Comparison of ENCODE assay signal across 8 mouse cellular contexts in genomic region chr2:32606161-32607142, GRCm38 (mm10). TPM values are rescaled to one million over a fixed set of nuclear protein-coding genes. Genes with fewer than 3 reads are reported as not detected.
DNase-seq lines count a peak whose midpoint lies in the region; ATAC-seq and TF ChIP-seq lines count a peak whose summit lies in the region.

No protein-coding gene starts in this region.

- ATAC-seq in erythroid progenitor cell, adult 5-6 weeks (replicated peaks; ENCODE audit: low FRiP score, poor library complexity, severe bottlenecking): peak; percentile 75
- peak; percentile 63 for ATAC-seq in heart, embryonic 16.5 days (replicated peaks; ENCODE audit: extremely low read depth, insufficient read depth, low FRiP score)
- peak; percentile 31 for ATAC-seq in neutrophil, adult 5-6 weeks (ENCODE audit: extremely low read depth, insufficient number of reproducible peaks, low FRiP score, poor library complexity, severe bottlenecking)

- H3K9me3 ChIP-seq in ES-E14 (ENCODE audit: control insufficient read depth, insufficient read depth, low read depth, low read length): no peaks in the 10 kb centered on the region
- no peaks in the 10 kb centered on the region for H3K9me3 ChIP-seq in heart, embryonic 16.5 days (replicated peaks; ENCODE audit: control insufficient read depth, low read length)

- peaks cover 6 to 18% of the 10 kb centered on the region in 2 experiments; a peak in 3 of 4 replicates for H3K4me1 ChIP-seq in ES-E14 (ENCODE audit: control insufficient read depth in 2 of 2, insufficient read depth in 2 of 2, low read length in 2 of 2, poor library complexity in 1 of 2)
- H3K4me1 ChIP-seq in heart, embryonic 16.5 days (ENCODE audit: control insufficient read depth, insufficient read depth, low read length): peaks cover 50% of the 10 kb centered on the region
- H3K4me1 ChIP-seq in lung, adult 2 months (ENCODE audit: control insufficient read depth, insufficient read depth, low read length): peaks cover 17% of the 10 kb centered on the region

- no peaks in the 10 kb centered on the region for H3K36me3 ChIP-seq in ES-E14 (ENCODE audit: control insufficient read depth, insufficient read depth, low read length, poor library complexity, severe bottlenecking)
- H3K36me3 ChIP-seq in heart, embryonic 16.5 days (ENCODE audit: control insufficient read depth, insufficient read depth): no peaks in the 10 kb centered on the region

- H3K4me3 ChIP-seq in ES-E14 (ENCODE audit: insufficient read depth in 1 of 2, low read depth in 1 of 2, low read length in 2 of 2, poor library complexity in 1 of 2, severe bottlenecking in 1 of 2): peak overlapping the region; percentile 84 to 95
- peak overlapping the region; percentile 80 for H3K4me3 ChIP-seq in heart, embryonic 16.5 days (ENCODE audit: low read length)
- H3K4me3 ChIP-seq in lung, adult 2 months (replicated peaks; ENCODE audit: extremely low read depth, low read depth, low read length): peak overlapping the region; percentile 62

- peak overlapping the region; percentile 82 for H3K9ac ChIP-seq in ES-E14 (ENCODE audit: insufficient read depth, low read depth, low read length, poor library complexity, severe bottlenecking)
- peak overlapping the region; percentile 88 for H3K9ac ChIP-seq in heart, embryonic 16.5 days (ENCODE audit: low read length)

- H3K27ac ChIP-seq in ES-E14 (ENCODE audit: insufficient read depth, low read depth, low read length, poor library complexity, severe bottlenecking): no peak overlapping the region; the same call in 1 of the 2 replicates
- H3K27ac ChIP-seq in heart, embryonic 16.5 days (ENCODE audit: low read length): peak overlapping the region; percentile 64

- H3K27me3 ChIP-seq in heart, embryonic 16.5 days (ENCODE audit: control insufficient read depth, insufficient read depth, low read length): no peaks in the 10 kb centered on the region

- peak; percentile 80 for DNase-seq in ES-E14 (ENCODE audit: low read depth, low spot score)
- peak; percentile 75 for DNase-seq in c-Kit-negative CD71-positive TER-119-positive erythroid progenitor cells, embryonic 14.5 days (ENCODE audit: low read depth, low spot score)
- DNase-seq in kidney, postnatal 25 days: peak; percentile 82 to 88
- peak; percentile 80 for DNase-seq in lung, adult 2 months
- DNase-seq in thymus, postnatal 0 days (ENCODE audit: low spot score): peak; percentile 76

- peak; percentile 30; the same call in 1 of the 2 replicates for TF ChIP-seq CTCF in lung, adult 2 months (IDR thresholded peaks at IDR 0.05; ENCODE audit: insufficient read depth, low read length)

- TF ChIP-seq POLR2A in lung, adult 2 months (IDR thresholded peaks at IDR 0.05; ENCODE audit: borderline replicate concordance, extremely low read depth, low read depth, low read length): no peak

- 14% methylated on average over 47 of the region's 55 CpGs for WGBS in heart, embryonic 16.5 days
- 13% methylated on average over 55 of the region's 55 CpGs for WGBS in lung, adult 2 months

- in situ Hi-C loops in ES-E14 (cut with MboI; ENCODE audit: low sequenced_read_pairs in 2 of 2, unreplicated experiment in 2 of 2): no loop called here

- peak overlapping the region; percentile 92 for H3K4me2 ChIP-seq in heart, embryonic 16.5 days (ENCODE audit: low read depth, low read length)

TF ChIP-seq in ES-E14, 5 proteins besides CTCF, POLR2A, EP300 and RAD21:
- TF ChIP-seq HCFC1 (IDR thresholded peaks at IDR 0.05; ENCODE audit: borderline replicate concordance, insufficient read depth, low read length): 0 out of 2 replicates have a peak, but pooled peaks have one; percentile 60
- TF ChIP-seq MAFK (IDR thresholded peaks at IDR 0.05; ENCODE audit: insufficient read depth, low read depth, low read length): no peak
- no peak for TF ChIP-seq CHD2 (IDR thresholded peaks at IDR 0.05; ENCODE audit: low read depth, low read length)

RNA-seq across cellular contexts. Expression of gene St6galnac6, which starts 6.9 kb away (rescaled TPM):
- 18.0 and 27.2 TPM in 2 replicates for total RNA-seq in ES-E14 (2012; rRNA removed)
- not detected in 2 replicates for total RNA-seq in erythroid progenitor cell, adult 5-6 weeks (2015; ENCODE audit: low replicate concordance)
- 0.64 and 3.9 TPM in 2 replicates for total RNA-seq in erythroid progenitor cell, adult 5-6 weeks (2017; ENCODE audit: low replicate concordance)
- polyA plus RNA-seq in heart, embryonic 16.5 days (2015; fragmentation: Nextera tagmentation; extraction: Ambion mirVana): 33.4 and 34.1 TPM in 2 replicates
- polyA plus RNA-seq in lung, adult 2 months (2012; rRNA removed): 59.0 and 59.8 TPM in 2 replicates
- total RNA-seq in neutrophil, adult 5-6 weeks (2017): 4.7 and 5.4 TPM in 2 replicates
- polyA plus RNA-seq in thymus, postnatal 0 days (2015; fragmentation: Nextera tagmentation; extraction: Ambion mirVana): 5.5 and 5.7 TPM in 2 replicates

RNA-seq across cellular contexts. Expression of gene Ak1, which starts 15.1 kb away (rescaled TPM):
- total RNA-seq in ES-E14 (2012; rRNA removed): 77.4 and 90.8 TPM in 2 replicates
- total RNA-seq in erythroid progenitor cell, adult 5-6 weeks (2015; ENCODE audit: low replicate concordance): 0.84 TPM in 1 of 2 replicates, not detected in the other
- not detected in 2 replicates for total RNA-seq in erythroid progenitor cell, adult 5-6 weeks (2017; ENCODE audit: low replicate concordance)
- polyA plus RNA-seq in heart, embryonic 16.5 days (2015; fragmentation: Nextera tagmentation; extraction: Ambion mirVana): 470 and 488 TPM in 2 replicates
- 27.6 and 65.9 TPM in 2 replicates for polyA plus RNA-seq in lung, adult 2 months (2012; rRNA removed)
- not detected in 2 replicates for total RNA-seq in neutrophil, adult 5-6 weeks (2017)
- polyA plus RNA-seq in thymus, postnatal 0 days (2015; fragmentation: Nextera tagmentation; extraction: Ambion mirVana): 2.0 and 2.4 TPM in 2 replicates

RNA-seq across cellular contexts. Expression of gene St6galnac4, which starts 19.6 kb away (rescaled TPM):
- 9.4 and 14.8 TPM in 2 replicates for total RNA-seq in ES-E14 (2012; rRNA removed)
- 2.9 and 3.8 TPM in 2 replicates for total RNA-seq in erythroid progenitor cell, adult 5-6 weeks (2015; ENCODE audit: low replicate concordance)
- total RNA-seq in erythroid progenitor cell, adult 5-6 weeks (2017; ENCODE audit: low replicate concordance): 2.3 and 2.4 TPM in 2 replicates
- polyA plus RNA-seq in heart, embryonic 16.5 days (2015; fragmentation: Nextera tagmentation; extraction: Ambion mirVana): 40.6 and 40.7 TPM in 2 replicates
- 39.5 and 40.4 TPM in 2 replicates for polyA plus RNA-seq in lung, adult 2 months (2012; rRNA removed)
- 13.6 and 16.9 TPM in 2 replicates for total RNA-seq in neutrophil, adult 5-6 weeks (2017)
- polyA plus RNA-seq in thymus, postnatal 0 days (2015; fragmentation: Nextera tagmentation; extraction: Ambion mirVana): 24.3 and 25.3 TPM in 2 replicates

RNA-seq across cellular contexts. Expression of gene 9430097D07Rik, which starts 31.0 kb away (rescaled TPM):
- 0.37 and 0.71 TPM in 2 replicates for total RNA-seq in ES-E14 (2012; rRNA removed)
- not detected in 2 replicates for total RNA-seq in erythroid progenitor cell, adult 5-6 weeks (2015; ENCODE audit: low replicate concordance)
- total RNA-seq in erythroid progenitor cell, adult 5-6 weeks (2017; ENCODE audit: low replicate concordance): 0.90 TPM in 1 of 2 replicates, not detected in the other
- not detected in 2 replicates for polyA plus RNA-seq in heart, embryonic 16.5 days (2015; fragmentation: Nextera tagmentation; extraction: Ambion mirVana)
- not detected in 2 replicates for polyA plus RNA-seq in lung, adult 2 months (2012; rRNA removed)
- total RNA-seq in neutrophil, adult 5-6 weeks (2017): not detected in 2 replicates
- polyA plus RNA-seq in thymus, postnatal 0 days (2015; fragmentation: Nextera tagmentation; extraction: Ambion mirVana): 0.08 TPM in 1 of 2 replicates, not detected in the other

RNA-seq across cellular contexts. Expression of gene Pip5kl1, which starts 31.9 kb away (rescaled TPM):
- total RNA-seq in ES-E14 (2012; rRNA removed): 3.5 and 5.0 TPM in 2 replicates
- not detected in 2 replicates for total RNA-seq in erythroid progenitor cell, adult 5-6 weeks (2015; ENCODE audit: low replicate concordance)
- total RNA-seq in erythroid progenitor cell, adult 5-6 weeks (2017; ENCODE audit: low replicate concordance): not detected in 2 replicates
- 0.16 and 0.32 TPM in 2 replicates for polyA plus RNA-seq in heart, embryonic 16.5 days (2015; fragmentation: Nextera tagmentation; extraction: Ambion mirVana)
- 0.12 and 0.55 TPM in 2 replicates for polyA plus RNA-seq in lung, adult 2 months (2012; rRNA removed)
- total RNA-seq in neutrophil, adult 5-6 weeks (2017): 1.3 and 1.4 TPM in 2 replicates
- 0.28 and 0.31 TPM in 2 replicates for polyA plus RNA-seq in thymus, postnatal 0 days (2015; fragmentation: Nextera tagmentation; extraction: Ambion mirVana)

Comparison
In these comparisons a context has a peak if more than half of its experiments do, and no peak if none do; other contexts are left out.
1. RNA of gene Ak1, which starts 15.1 kb away (total RNA-seq): 77.4 to 90.8 TPM in ES-E14; 0.84 TPM in erythroid progenitor cell, adult 5-6 weeks and not detected in neutrophil, adult 5-6 weeks; every median in the first group is over 10 times any median in the second.
2. Peak in every context shown above with its lines, with median percentiles within 50 percentile points of each other: DNase-seq, H3K4me3 ChIP-seq and ATAC-seq.